Mouse (Mus musculus) left cerebral cortex, adult 18-20 months (tissue): Measurements from ENCODE around the gene Olig2. TPM values are rescaled to one million over a fixed set of nuclear protein-coding genes. Genes with fewer than 3 reads are reported as not detected.
A peak's percentile ranks its signal among the peaks of the same experiment; 100 is the strongest.

Experiments used
- DNase-seq, 2 experiments: peaks; one replicate each; pipeline ENCODE4 v3.0.0; 2021 to 2022; ENCODE audit warnings: low spot score in 2 of 2, mixed read lengths in 1 of 2
- long read RNA-seq, 2 experiments: library from polyadenylated mRNA; stranded (forward); transcript quantifications; one replicate each; pipeline ENCODE4 v2.0.0; 2021
- total RNA-seq, 2 experiments: library from RNA; stranded (reverse); gene quantifications; 2 replicates each; pipeline ENCODE4 v1.2.3; 2021

Olig2 gene
- total RNA-seq = 10 to 100 TPM; 19.5 to 22.6 TPM
- long read RNA-seq, experiment 1, transcript Olig2-201 (2 exons, 2,530 nt) = major isoform, 20 of 33 reads
- long read RNA-seq, experiment 1, partial matches to known transcripts = 0 of 33 reads
- long read RNA-seq, experiment 1, other reads (novel, unspliced or antisense) = 13 of 33 reads
- long read RNA-seq, experiment 2, transcript Olig2-201 (2 exons, 2,530 nt) = major isoform, 21 of 36 reads
- long read RNA-seq, experiment 2, partial matches to known transcripts = 0 of 36 reads
- long read RNA-seq, experiment 2, other reads (novel, unspliced or antisense) = 15 of 36 reads

DNA sequence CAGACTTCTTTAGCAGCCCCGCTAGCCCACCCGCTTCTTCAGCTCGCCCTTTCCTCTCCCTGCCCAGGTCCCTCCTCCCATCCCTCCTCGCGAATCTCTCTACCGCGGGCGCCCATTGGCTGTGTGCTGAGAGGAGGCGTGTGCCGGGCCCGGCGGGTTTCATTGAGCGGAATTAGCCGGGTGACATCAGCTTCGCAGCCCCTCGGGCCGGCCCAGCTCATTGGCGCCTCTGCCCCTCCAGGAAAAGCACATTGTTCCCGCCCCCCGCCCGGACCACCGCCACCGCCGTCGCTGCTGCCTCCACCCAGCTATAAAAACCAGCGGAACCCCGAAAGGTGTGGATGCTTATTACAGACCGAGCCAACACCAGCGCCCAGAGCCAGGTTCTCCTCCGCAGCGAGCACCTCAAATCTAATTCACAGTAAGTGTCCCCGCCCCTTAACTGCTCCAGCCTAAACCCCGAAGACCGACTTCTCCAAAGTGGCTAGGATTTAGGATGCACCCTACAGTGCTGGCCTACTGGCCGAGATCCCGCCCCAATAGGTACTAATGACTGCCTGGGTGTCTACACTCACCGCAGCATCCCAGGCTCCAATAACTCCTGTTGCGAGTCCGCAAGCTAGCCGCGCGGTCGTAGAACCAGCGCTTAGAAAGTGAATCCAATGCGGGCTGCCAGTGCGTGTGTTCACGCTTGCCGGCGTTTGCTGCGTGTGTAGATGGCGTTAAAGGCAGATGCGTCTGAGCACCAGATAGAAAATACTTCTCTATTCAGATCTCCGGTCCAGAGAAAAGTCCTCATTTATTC, at the start of gene Olig2:
Gene Olig2, plus strand, starts transcription at position 225 of the 805 bp plus-strand sequence.
- peak; percentile 36 to 39 for DNase-seq

DNA sequence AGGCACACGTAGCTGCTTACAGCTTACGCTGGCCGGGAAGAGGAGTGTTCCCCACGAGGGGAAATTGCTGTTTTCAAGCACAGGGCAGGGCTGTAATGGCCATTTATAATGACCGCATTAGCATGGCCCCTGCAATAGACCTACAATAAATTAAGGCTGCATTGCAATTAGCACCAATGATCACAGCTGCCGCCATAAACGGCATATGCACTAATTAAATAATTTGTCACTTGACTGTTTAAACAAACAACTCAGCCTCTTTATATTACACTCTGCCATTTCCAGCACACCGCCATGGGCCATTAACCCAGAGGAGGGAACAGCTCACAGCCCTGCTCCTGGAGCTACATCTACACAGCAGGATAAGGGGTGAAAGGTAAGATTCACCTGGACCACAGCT, 49.4 kb upstream of the Olig2 start:
- DNase-seq = no peak

DNA sequence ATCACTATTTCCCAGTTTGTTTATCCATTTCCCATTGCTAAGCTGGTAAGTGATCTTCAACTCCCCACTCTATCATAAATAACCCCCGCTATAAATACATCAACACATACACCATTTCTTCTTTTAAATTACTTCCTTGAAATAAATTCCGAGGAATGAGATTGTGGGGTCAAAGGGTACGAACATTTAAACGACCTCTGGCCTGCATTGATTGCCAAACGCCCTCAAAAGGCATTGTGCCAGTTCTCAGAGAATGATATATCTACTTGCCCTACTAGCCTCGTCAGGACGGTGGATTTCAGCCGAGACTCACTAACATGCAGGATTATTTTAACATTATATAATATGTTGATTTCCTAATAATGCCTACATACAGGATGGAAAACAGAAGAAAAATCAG, 38.2 kb upstream of the Olig2 start:
- DNase-seq = no peak

DNA sequence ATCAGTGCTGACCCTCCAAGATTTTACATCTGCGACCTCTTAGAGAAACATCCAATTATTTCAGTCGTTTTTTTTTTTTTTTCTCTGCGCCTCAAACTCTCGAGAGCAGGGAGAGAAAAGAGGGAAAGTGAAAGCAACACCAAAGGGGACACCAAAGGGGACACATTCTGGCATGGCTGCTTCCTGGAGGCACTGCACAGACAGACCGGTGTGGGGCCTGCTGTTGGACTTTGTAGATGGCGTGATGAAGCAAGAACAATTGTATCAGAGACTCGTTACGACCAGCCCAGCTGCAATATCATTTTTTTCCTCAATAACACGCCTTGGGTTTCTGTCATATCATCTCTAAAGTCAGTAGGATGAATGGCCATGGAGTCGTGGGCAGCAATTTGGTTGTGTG, 37.6 kb upstream of the Olig2 start:
- no peak for DNase-seq

DNA sequence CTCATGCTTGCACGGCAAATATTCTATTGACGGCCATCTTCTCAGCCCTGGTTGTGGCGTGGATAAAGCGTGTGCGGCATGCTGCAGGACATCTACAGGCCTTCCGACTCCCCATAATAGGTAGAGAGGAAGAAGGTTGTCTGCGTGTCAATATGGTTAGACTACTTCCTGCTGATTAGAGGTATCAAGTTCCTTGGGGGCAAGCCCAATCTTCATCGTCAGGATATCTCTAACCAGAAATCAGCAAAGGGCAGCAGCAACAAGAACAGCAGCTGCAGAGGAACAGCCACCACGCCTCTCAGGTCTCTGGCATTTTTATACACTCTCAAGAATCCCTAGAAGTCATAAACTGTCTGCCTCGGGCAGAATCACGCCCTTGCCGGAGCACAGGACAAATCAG, 37.0 kb upstream of the Olig2 start:
- DNase-seq = no peak

DNA sequence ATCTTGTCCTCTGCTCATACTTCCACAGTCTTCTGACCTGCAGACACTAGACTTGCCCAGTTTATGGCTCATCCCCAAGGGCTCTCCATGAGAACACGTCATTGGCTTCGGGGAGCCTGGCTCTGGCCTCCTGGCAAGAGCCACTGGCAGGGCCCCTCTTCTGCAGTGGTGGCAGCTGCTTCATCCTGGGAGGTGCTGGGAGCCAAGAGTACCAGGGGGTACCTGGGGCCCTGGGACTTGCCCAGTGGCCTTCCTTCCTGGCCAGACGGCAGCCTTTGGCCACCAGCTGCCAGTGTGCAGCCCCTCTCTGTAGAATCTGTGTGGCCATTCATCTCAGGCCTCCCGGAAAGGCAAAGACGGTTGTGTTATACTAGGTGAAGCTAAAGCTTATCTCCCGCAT, 34.0 kb upstream of the Olig2 start:
- DNase-seq = no peak

DNA sequence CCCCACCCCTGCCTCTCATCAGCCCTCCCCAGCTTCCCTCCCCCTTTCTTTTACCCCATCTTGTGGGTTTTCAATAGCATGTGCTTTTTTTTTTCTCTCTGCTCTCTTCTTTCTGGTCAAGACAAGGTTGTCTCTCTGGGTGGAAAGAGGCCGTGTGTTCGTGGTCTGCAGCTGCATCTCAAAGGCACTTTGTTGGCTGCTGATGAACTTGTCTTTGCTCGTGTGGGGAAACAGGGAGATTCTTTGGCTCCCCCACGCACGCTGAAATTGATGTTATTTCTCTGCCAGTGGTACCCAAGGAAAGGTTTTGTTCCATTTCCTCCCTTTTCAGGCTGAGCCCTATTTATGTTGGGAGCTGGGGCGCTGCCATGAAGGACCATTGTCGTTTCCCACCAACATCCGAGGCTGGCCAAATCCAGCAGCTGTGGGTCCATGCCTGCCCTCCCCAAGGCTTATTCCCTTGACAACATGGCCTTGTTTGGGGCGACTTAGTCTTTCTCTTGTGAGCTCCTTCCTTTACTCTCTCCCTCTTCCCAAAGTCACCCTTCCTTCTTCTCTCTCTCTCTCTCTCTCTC, 33.5 kb upstream of the Olig2 start:
- peak in 1 of 2 experiments; percentile 9 for DNase-seq

DNA sequence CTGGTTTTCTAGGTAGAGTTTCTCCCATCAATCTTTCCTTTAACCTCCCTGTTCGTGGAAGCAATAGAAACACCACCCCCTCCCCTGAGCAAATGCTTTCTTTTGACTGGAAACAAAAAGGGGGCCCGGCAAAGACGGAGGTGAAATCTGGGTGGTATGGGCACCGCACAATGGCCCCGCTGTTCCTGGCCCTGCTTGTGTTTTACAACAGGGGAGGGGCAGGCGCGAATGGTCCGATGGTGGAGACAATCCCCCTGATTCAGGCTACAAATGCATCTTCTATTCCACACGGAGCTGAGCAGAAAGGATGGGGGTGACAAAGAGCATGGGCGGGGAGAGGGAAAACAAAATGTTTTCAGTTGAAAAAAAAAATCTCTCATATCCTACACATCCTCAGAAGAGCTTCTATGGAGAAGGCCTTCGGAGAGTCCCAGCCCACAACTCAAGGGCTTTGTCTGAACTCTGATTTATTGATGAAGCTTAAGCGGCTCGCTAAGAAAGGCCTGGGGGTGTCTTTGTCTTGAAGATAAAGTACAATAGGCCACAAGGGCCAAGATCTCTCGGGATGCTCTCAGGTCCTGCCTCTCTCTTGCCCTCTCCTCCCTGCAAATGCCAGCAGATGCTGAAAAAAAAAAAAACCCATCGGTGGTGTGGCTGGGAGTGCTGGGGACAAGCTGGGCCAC, 32.4 kb upstream of the Olig2 start:
- no peak for DNase-seq

DNA sequence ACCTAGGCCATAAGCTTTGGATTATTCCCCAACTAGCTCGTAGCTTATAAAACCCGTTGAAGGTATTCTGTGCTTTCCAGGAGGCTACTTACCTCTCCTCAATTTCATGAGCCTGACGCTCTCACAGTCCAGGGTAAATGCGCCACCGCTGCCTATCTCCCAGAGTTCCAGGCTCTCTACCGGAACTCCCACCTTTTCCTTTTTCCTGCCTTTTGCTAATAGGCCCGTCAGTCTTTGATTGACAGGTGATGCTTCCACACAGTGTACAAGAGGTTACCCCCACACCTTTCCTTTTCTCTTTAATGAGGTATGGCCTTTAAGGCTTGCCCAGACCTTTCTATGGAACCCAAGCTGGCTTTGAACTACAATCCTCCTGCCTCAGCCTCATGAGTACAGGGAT, 25.4 kb upstream of the Olig2 start:
- no peak for DNase-seq

DNA sequence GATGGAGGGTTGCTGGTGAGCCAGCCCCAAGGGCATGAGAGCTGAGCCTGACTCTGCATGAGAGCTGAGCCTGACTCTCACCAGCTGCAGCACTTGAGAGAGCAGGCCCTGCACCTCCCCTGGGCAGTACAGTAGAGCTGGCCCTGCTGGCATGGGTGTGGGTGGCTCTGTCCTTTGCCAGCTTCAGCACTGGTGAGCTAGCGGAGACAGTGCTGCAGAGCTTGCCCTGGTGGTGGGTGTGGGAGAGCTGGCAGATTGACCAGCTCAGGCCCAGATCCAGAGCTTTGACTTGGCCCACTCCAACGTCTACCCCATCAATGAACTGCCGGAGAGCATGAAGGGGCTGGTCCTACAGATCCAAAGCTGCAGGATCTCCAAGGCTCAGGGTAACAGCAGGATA, 22.3 kb upstream of the Olig2 start:
- DNase-seq = no peak

DNA sequence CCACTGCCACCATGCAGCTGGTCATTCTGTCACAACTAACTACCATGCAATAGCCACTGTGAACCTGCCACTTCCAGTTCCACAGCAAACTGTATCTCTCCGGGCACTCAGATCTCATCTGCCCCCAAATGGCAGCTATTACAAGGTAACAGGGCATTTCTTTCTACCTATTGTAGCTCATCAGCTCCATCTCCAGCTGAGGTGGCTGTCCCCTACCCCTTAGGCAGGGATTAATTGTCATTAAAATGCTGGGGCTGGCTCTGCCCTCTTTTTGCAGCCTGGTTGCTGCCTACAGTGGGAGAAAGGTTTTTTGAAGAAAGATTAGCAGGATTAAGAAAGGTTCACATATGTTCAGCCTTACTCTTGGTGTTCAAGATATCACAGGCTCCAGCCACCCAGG, 18.9 kb upstream of the Olig2 start:
- no peak for DNase-seq

DNA sequence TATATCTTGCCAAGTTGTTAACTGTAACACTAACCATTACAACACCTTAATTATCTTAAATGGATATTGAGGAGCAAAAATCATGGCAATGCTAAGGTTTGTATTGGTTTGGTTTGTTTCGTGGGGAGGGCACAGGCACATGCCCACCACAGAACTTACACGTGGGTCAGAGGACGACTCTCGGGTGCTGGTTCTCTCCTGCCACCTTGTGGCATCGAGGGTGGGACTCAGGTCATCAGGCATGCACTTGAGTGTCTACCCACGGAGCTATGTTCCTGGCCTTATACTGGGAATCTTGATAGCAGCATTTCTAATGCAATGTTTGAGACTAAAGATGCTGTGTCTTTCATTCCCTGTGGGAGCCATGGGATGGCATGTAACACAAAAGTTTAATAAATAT, 8.2 kb upstream of the Olig2 start:
- no peak for DNase-seq

DNA sequence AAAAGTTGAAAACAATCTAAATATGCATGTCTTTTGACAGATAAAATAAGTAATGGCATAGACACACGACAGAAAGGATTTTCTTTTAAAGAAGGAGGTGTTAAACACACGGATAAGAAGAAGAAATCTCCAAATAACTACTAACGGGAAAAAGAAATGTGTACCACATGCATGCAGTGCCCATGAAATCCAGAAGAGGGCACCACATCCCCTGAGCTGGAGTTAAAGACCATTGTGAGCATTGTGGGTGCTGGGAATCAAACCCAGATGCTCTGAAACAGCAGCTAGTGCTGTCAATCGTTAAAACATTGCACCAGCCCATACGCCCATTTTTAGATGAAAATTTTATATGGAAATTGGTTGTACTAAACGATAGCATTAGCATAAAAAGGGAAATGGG, 7.3 kb upstream of the Olig2 start:
- no peak for DNase-seq

DNA sequence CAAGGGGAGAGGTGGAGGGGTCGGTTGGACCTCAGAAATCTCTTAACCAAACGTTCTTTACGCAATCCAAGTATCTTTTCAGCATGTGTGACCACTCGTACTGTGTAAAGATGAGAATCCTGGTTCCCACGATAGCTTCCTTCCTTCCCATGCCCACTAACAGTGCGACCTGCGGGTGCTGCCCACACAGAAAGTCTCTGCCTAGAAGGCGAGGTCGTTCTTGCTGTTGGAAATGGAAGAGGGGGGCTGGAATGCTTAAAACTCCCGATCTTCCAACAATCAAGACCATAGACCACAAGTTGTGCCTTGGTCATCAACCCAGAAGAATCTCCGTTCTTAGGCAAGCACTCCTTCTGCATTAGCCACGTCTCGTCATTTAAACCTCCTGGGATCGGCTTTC, 6.0 kb upstream of the Olig2 start:
- DNase-seq = no peak

DNA sequence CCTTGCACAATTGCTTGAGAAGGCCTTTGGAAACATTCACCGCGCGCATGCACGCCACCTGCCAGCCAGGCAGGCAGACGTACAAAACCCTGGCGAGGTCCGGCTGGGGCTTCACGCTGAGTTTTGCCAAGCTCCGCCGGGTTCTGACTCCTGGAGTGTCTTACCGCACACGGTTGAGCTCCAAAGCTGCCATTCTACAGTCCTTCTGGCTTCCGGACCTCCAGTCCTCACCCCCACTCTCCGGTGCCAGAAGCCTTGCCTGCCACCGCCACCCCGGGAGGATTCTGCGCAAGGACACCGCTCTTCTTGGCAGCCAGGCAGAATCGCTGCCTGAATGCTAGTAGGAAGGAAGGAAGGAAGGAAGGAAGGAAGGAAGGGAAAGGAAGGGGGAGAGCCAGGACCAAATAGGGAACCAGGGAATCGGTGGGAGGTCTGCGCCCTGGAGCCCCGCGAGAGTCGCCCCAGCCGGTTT, 3.0 kb upstream of the Olig2 start:
- no peak for DNase-seq

DNA sequence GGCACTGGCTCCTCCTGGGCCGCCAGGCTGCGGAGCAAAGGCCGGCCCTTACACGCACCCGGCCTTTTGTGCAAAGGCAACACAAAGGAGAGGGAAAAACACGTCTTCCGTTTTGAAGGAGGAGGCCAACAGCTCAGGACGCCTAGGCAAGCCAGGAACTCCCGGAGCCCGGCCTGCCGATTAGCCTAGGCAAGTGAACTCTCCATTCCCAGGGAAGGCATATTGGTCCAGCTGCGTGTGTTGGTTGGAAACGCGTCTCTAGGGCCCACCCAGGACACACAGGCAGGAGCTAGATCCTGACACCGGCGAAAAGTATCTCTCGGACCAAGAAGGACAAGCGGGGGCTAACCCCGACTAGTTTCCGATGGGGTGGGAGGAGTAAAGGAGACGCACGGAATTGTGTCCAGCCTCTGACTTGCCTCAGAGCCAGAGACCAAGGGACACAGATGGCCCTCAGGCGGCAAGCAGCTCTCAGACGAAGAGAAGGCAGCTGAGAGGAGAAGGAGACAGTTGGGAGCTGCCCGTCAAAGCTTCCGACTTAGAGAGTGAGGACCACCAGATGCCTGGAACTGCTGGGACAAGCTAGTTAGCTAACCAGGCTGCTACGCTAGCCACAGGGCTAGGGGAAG, 2.5 kb upstream of the Olig2 start:
- DNase-seq = no peak

DNA sequence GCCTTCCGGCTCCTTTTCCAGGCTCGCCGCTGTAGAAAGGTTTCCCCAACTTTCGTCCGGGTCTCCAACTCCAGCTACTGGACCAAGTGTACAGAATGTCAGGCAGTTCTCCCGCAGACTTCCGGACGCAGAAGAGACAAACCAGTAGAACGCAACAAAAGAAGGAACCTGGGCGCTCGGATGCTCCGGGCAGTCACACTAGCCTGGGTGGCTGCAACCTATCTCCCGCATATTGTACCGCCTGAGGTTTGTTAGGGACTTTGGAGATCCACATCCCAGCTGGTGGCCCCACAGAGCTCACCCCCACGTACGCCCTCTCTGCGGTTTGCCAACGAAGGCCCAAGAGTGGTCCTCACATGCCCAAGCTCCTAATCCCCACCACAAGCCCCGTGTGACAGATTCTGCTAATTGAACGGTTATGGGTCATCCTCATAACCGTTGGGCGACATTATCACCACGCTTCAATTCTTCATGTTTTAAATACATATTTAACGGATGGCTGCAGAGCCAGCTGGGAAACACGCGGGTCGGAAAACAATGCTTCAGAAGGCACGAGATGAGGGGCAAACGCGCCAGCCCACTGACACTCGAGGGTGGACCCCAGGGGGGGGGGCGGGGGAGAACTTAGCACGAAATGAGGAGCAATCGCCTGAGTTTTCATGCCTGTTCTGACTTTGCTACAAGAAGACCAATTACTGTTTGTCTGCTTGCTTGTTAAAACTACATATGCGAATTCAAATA, 1.8 kb upstream of the Olig2 start:
- no peak for DNase-seq

DNA sequence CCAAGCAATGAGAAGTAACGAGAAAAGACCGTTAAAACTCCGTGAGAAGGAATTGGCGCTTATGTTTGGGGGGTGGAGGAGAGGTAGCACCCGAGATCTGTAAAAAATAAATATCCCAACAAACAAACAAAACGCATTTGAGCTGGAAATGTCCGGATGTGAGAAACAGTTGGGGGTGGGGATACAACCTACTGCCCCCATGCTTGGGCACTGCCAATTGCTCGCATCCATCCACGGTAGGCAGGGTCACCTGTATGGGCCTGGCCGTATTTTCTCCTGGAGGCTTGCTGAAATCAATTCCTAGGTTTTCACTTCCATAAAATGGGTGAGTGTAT, 1.2 kb upstream of the Olig2 start:
- no peak for DNase-seq

DNA sequence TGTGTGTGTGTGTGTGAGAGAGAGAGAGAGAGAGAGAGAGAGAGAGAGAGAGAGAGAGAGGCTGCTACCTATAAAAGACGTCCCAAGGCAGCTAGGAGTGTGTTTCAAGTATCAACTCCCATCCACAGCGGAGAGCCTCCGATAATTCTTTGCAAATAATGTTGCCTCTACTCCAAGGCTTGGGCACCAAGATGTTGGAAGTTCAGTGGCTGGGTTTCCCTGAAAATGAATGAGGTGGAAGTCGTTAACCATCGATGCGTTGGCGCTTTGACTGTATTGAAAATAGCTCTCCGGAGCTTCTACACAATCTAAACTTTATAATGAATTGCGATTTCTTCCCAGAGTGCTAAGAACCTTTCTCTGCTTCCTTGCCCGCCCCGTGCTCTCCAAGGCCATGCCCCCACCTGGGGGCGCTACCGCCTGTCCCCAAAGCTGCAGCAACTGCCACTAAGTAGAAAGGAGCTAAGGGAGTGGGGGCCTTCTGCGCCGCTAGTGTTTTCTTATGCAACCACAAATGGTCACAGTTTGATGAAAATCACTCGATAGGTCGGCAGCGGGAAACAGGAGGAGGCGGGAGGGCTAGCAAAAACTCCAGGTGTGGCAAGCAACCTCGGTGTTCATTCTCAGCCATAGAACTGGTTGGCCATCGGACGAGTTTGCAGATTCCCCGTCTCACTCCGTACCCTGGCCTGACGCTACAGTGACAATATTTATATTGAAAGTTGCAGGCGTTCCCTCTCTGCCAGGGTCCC, 600 bp upstream of the Olig2 start:
- no peak for DNase-seq
